Mouse (Mus musculus): ENCODE measurements around the gene Rapgefl1. TPM values are rescaled to one million over a fixed set of nuclear protein-coding genes. Genes with fewer than 3 reads are reported as not detected.

Rapgefl1 gene
- total and polyA plus RNA-seq, 3 experiments = 0.58 to 1.4 TPM; not detected in 1

GRCm38 (mm10) chr11:98827877-98828276, 8.7 kb upstream of the Rapgefl1 start (continued):
- TF ChIP-seq USF1 (IDR thresholded peaks at IDR 0.05; ENCODE audit: low read depth, low read length) = no peak

GRCm38 (mm10) chr11:98829091-98829775, 7.4 kb upstream of the Rapgefl1 start:
- no peak for TF ChIP-seq ZNF384 (IDR thresholded peaks at IDR 0.05; ENCODE audit: low read depth, low read length)
- TF ChIP-seq MYC (IDR thresholded peaks at IDR 0.05; ENCODE audit: low read depth, low read length) = peak; percentile 53; the same call in 1 of the 2 replicates
- 0 out of 2 replicates have a peak, but pooled peaks have one; percentile 25 for TF ChIP-seq JUND (IDR thresholded peaks at IDR 0.05; ENCODE audit: low read depth, low read length)
- TF ChIP-seq MEF2A (IDR thresholded peaks at IDR 0.05; ENCODE audit: extremely low read depth, insufficient replicate concordance, low read depth, low read length, poor library complexity, severe bottlenecking) = no peak
- no peak for TF ChIP-seq TCF12 (IDR thresholded peaks at IDR 0.05; ENCODE audit: low read depth, low read length)
- no peak for TF ChIP-seq NRF1 (IDR thresholded peaks at IDR 0.05; ENCODE audit: insufficient read depth, low read depth, low read length, poor library complexity, severe bottlenecking)
- peak; percentile 30; the same call in 1 of the 2 replicates for TF ChIP-seq BHLHE40 (IDR thresholded peaks at IDR 0.05; ENCODE audit: borderline replicate concordance, low read depth, low read length)
- 0 out of 2 replicates have a peak, but pooled peaks have one; percentile 29 for TF ChIP-seq HCFC1 (IDR thresholded peaks at IDR 0.05; ENCODE audit: low read depth, low read length)
- TF ChIP-seq MAZ (IDR thresholded peaks at IDR 0.05; ENCODE audit: low read depth, low read length) = no peak
- peak; percentile 82 for TF ChIP-seq RAD21 (IDR thresholded peaks at IDR 0.05; ENCODE audit: low read depth, low read length)
- peak; percentile 83 for TF ChIP-seq SMC3 (IDR thresholded peaks at IDR 0.05; ENCODE audit: low read depth, low read length)
- TF ChIP-seq SIN3A (IDR thresholded peaks at IDR 0.05; ENCODE audit: low read length) = peak; percentile 67
- peak; percentile 81 for TF ChIP-seq ZC3H11A (IDR thresholded peaks at IDR 0.05; ENCODE audit: low read depth, low read length)
- peak; percentile 67 to 90 (median 88) for TF ChIP-seq CTCF (IDR thresholded peaks at IDR 0.05 in 2 of 3, conservative IDR thresholded peaks at IDR 0.05 in 1 of 3; ENCODE audit: control insufficient read depth in 1 of 3, insufficient read depth in 1 of 3, low read depth in 2 of 3, low read length in 3 of 3, poor library complexity in 1 of 3, severe bottlenecking in 1 of 3)
- H3K9me3 ChIP-seq (replicated peaks; ENCODE audit: insufficient read depth, low read length) = no peaks in the 10 kb centered on the region
- DNase-seq (ENCODE audit: low read depth, low spot score) = peak; percentile 82
- H3K9ac ChIP-seq (ENCODE audit: control insufficient read depth, low read depth, low read length, poor library complexity, severe bottlenecking) = no peak overlapping the region
- no peaks in the 10 kb centered on the region for H3K27me3 ChIP-seq (ENCODE audit: control insufficient read depth in 1 of 2, insufficient read depth in 2 of 2, low read length in 2 of 2)
- no peak overlapping the region for H3K27ac ChIP-seq (ENCODE audit: control insufficient read depth, low read depth, low read length)
- peaks cover 12 to 61% of the 10 kb centered on the region in 2 experiments for H3K36me3 ChIP-seq (ENCODE audit: control insufficient read depth in 1 of 2, insufficient read depth in 2 of 2, low read length in 2 of 2)
- peaks cover 0 to 4% of the 10 kb centered on the region in 2 experiments; a peak in 3 of 4 replicates for H3K4me1 ChIP-seq (ENCODE audit: control insufficient read depth in 1 of 2, insufficient read depth in 2 of 2, low read length in 2 of 2)
- no peak overlapping the region for H3K4me3 ChIP-seq (ENCODE audit: control insufficient read depth in 1 of 2, insufficient read depth in 1 of 2, low read depth in 2 of 2, low read length in 2 of 2)
- peaks cover 11% of the 10 kb centered on the region for H3K79me2 ChIP-seq (ENCODE audit: control insufficient read depth, insufficient read depth, low read length, poor library complexity)

GRCm38 (mm10) chr11:98829875-98830274, 6.7 kb upstream of the Rapgefl1 start:
- Histone ChIP-seq H3K4me3 (ENCODE audit: control insufficient read depth in 1 of 2, insufficient read depth in 1 of 2, low read depth in 2 of 2, low read length in 2 of 2) (no peak overlapping the region), H3K9me3 (replicated peaks; ENCODE audit: insufficient read depth, low read length) (no peaks in the 10 kb centered on the region), H3K27ac (ENCODE audit: control insufficient read depth, low read depth, low read length) (no peak overlapping the region), H3K4me1 (ENCODE audit: control insufficient read depth in 1 of 2, insufficient read depth in 2 of 2, low read length in 2 of 2) (peaks cover 0 to 4% of the 10 kb centered on the region in 2 experiments; a peak in 3 of 4 replicates), H3K79me2 (ENCODE audit: control insufficient read depth, insufficient read depth, low read length, poor library complexity) (peaks cover 7% of the 10 kb centered on the region), H3K36me3 (ENCODE audit: control insufficient read depth in 1 of 2, insufficient read depth in 2 of 2, low read length in 2 of 2) (peaks cover 10 to 55% of the 10 kb centered on the region in 2 experiments), H3K9ac (ENCODE audit: control insufficient read depth, low read depth, low read length, poor library complexity, severe bottlenecking) (no peak overlapping the region), H3K27me3 (ENCODE audit: control insufficient read depth in 1 of 2, insufficient read depth in 2 of 2, low read length in 2 of 2) (no peaks in the 10 kb centered on the region)
- DNase-seq (ENCODE audit: low read depth, low spot score) = no peak
- no peak for TF ChIP-seq ETS1 (IDR thresholded peaks at IDR 0.05; ENCODE audit: low read depth, low read length)
- TF ChIP-seq MYC (IDR thresholded peaks at IDR 0.05; ENCODE audit: low read depth, low read length) = no peak
- TF ChIP-seq CHD1 (IDR thresholded peaks at IDR 0.05; ENCODE audit: low read depth, low read length) = no peak
- TF ChIP-seq POLR2A (IDR thresholded peaks at IDR 0.05; ENCODE audit: control insufficient read depth in 1 of 2, insufficient read depth in 1 of 2, low read depth in 1 of 2, low read length in 2 of 2, poor library complexity in 1 of 2) = no peak
- TF ChIP-seq ZC3H11A (IDR thresholded peaks at IDR 0.05; ENCODE audit: low read depth, low read length) = no peak
- no peak for TF ChIP-seq ZMIZ1 (IDR thresholded peaks at IDR 0.05; ENCODE audit: low read depth, low read length)
- no peak for TF ChIP-seq TAL1 (IDR thresholded peaks at IDR 0.05; ENCODE audit: low read length)
- no peak for TF ChIP-seq NRF1 (IDR thresholded peaks at IDR 0.05; ENCODE audit: insufficient read depth, low read depth, low read length, poor library complexity, severe bottlenecking)
- no peak for TF ChIP-seq POLR2AphosphoS2 (IDR thresholded peaks at IDR 0.05; ENCODE audit: low read length)
- TF ChIP-seq MXI1 (IDR thresholded peaks at IDR 0.05; ENCODE audit: low read depth, low read length) = no peak
- TF ChIP-seq MAX (IDR thresholded peaks at IDR 0.05; ENCODE audit: low read length) = no peak

Data from MEL (cell line).